Mouse (Mus musculus): ENCODE data around the gene Map3k14.

Map3k14 gene

GRCm38 (mm10) chr11:103210291-103210690, 57.0 kb downstream of the Map3k14 start:
- DNase-seq (ENCODE audit: low spot score in 2 of 2) = no peak

GRCm38 (mm10) chr11:103208458-103208857, 58.8 kb downstream of the Map3k14 start, which contains the start of gene 1700023F06Rik:
1700023F06Rik (minus strand) TSS chr11:103208558.
- DNase-seq (ENCODE audit: low spot score in 2 of 2) = no peak

GRCm38 (mm10) chr11:103206203-103206602, 61.1 kb downstream of the Map3k14 start:
- no peak for DNase-seq (ENCODE audit: low spot score in 2 of 2)

- DNase-seq (ENCODE audit: low spot score in 2 of 2) = no peak
Measured at GRCm38 (mm10) chr11:103202376-103202775, 64.9 kb downstream of the Map3k14 start.

GRCm38 (mm10) chr11:103201664-103202063, 65.6 kb downstream of the Map3k14 start:
- peak; percentile 79 to 84 for DNase-seq (ENCODE audit: low spot score in 2 of 2)

- peak; percentile 86 for DNase-seq (ENCODE audit: low spot score in 2 of 2)
Measured at GRCm38 (mm10) chr11:103198911-103199803, 68.1 kb downstream of the Map3k14 start.

GRCm38 (mm10) chr11:103198339-103198738, 68.9 kb downstream of the Map3k14 start:
- no peak for DNase-seq (ENCODE audit: low spot score in 2 of 2)

- peak in 1 of 2 experiments; percentile 71 for DNase-seq (ENCODE audit: low spot score in 2 of 2)
Measured at GRCm38 (mm10) chr11:103197340-103197739, 69.9 kb downstream of the Map3k14 start.

- DNase-seq (ENCODE audit: low spot score in 2 of 2) = peak in 1 of 2 experiments; percentile 39
Measured at GRCm38 (mm10) chr11:103195656-103196055, 71.6 kb downstream of the Map3k14 start.

GRCm38 (mm10) chr11:103195236-103195635, 72.0 kb downstream of the Map3k14 start:
- peak in 1 of 2 experiments; percentile 56 for DNase-seq (ENCODE audit: low spot score in 2 of 2)

- no peak for DNase-seq (ENCODE audit: low spot score in 2 of 2)
Measured at GRCm38 (mm10) chr11:103193825-103194168, 73.5 kb downstream of the Map3k14 start.

GRCm38 (mm10) chr11:103192956-103193824, 74.1 kb downstream of the Map3k14 start:
- peak; percentile 78 to 79 for DNase-seq (ENCODE audit: low spot score in 2 of 2)

- DNase-seq (ENCODE audit: low spot score in 2 of 2) = peak; percentile 78 to 88
Measured at GRCm38 (mm10) chr11:103192230-103192955, 74.9 kb downstream of the Map3k14 start.

- peak in 1 of 2 experiments; percentile 67 for DNase-seq (ENCODE audit: low spot score in 2 of 2)
Measured at GRCm38 (mm10) chr11:103184891-103185290, 82.4 kb downstream of the Map3k14 start.

- DNase-seq (ENCODE audit: low spot score in 2 of 2) = no peak
Measured at GRCm38 (mm10) chr11:103181911-103182310, 85.4 kb downstream of the Map3k14 start.

- peak in 1 of 2 experiments; percentile 50 for DNase-seq (ENCODE audit: low spot score in 2 of 2)
Measured at GRCm38 (mm10) chr11:103181349-103181748, 85.9 kb downstream of the Map3k14 start.

- DNase-seq (ENCODE audit: low spot score in 2 of 2) = no peak
Measured at GRCm38 (mm10) chr11:103180426-103180825, 86.8 kb downstream of the Map3k14 start.

GRCm38 (mm10) chr11:103178748-103179147, 88.5 kb downstream of the Map3k14 start:
- DNase-seq (ENCODE audit: low spot score in 2 of 2) = no peak

GRCm38 (mm10) chr11:103177815-103178485, 89.3 kb downstream of the Map3k14 start:
- DNase-seq (ENCODE audit: low spot score in 2 of 2) = peak in 1 of 2 experiments; percentile 1

GRCm38 (mm10) chr11:103177216-103177615, 90.1 kb downstream of the Map3k14 start:
- peak in 1 of 2 experiments; percentile 5 for DNase-seq (ENCODE audit: low spot score in 2 of 2)

GRCm38 (mm10) chr11:103176510-103176909, 90.8 kb downstream of the Map3k14 start:
- DNase-seq (ENCODE audit: low spot score in 2 of 2) = no peak

All from right cerebral cortex, adult 2 months (tissue).